Mouse (Mus musculus) midbrain, postnatal 0 days (tissue): ENCODE measurements around the gene Col8a2. TPM values are rescaled to one million over a fixed set of nuclear protein-coding genes. Genes with fewer than 3 reads are reported as not detected.

Source experiments
- ATAC-seq: fragments of 200-750 bp; cut with Nextera tagmentation; 2 replicates; pipeline ENCODE4 v1.8.0; 2017; ENCODE audit warnings: moderate number of reproducible peaks, mild to moderate bottlenecking, moderate TSS enrichment, moderate library complexity; ENCODE audit not compliant: low FRiP score
- DNase-seq: peaks from one replicate; pipeline ENCODE4 v3.0.0-alpha.2; 2015; ENCODE audit warnings: low spot score
- H3K27ac ChIP-seq: fragments of 300-500 bp; sonication (generic); 2 replicates; pipeline ENCODE4 v1.5.1; 2014; ENCODE audit warnings: low read depth, mild to moderate bottlenecking, low read length, mixed read lengths
- H3K27me3 ChIP-seq: fragments of 300-500 bp; sonication (generic); 2 replicates; pipeline ENCODE4 v1.6.1; 2014; ENCODE audit warnings: low read length, control low read depth, mixed read lengths; ENCODE audit not compliant: insufficient read depth
- H3K36me3 ChIP-seq: fragments of 300-500 bp; sonication (generic); 2 replicates; pipeline ENCODE4 v1.6.1; 2014; ENCODE audit warnings: low read length, control low read depth, mixed read lengths; ENCODE audit not compliant: insufficient read depth
- H3K4me1 ChIP-seq: fragments of 300-500 bp; sonication (generic); 2 replicates; pipeline ENCODE4 v1.6.1; 2014; ENCODE audit warnings: mild to moderate bottlenecking, control low read depth, antibody characterized with exemption, low read length, mixed read lengths; ENCODE audit not compliant: insufficient read depth
- H3K4me2 ChIP-seq: fragments of 300-500 bp; sonication (generic); 2 replicates; pipeline ENCODE4 v1.6.1; 2014; ENCODE audit warnings: low read depth, mild to moderate bottlenecking, low read length, mixed read lengths; ENCODE audit not compliant: poor library complexity, severe bottlenecking
- H3K4me3 ChIP-seq: fragments of 300-500 bp; sonication (generic); 2 replicates; pipeline ENCODE4 v1.5.1; 2014; ENCODE audit warnings: low read depth, mild to moderate bottlenecking, low read length, moderate library complexity
- H3K9ac ChIP-seq: fragments of 300-500 bp; sonication (generic); replicated peaks from 2 replicates; pipeline ENCODE4 v1.6.1; 2014; ENCODE audit warnings: mild to moderate bottlenecking, low read length, moderate library complexity, mixed read lengths; ENCODE audit not compliant: poor library complexity, severe bottlenecking
- H3K9me3 ChIP-seq: fragments of 300-500 bp; sonication (generic); 2 replicates; pipeline ENCODE4 v1.6.1; 2016; ENCODE audit warnings: low read length, control low read depth
- CTCF ChIP-seq: IDR thresholded peaks from 2 replicates; pipeline ENCODE4 v1.5.1; 2016; ENCODE audit warnings: antibody characterized with exemption, mild to moderate bottlenecking
- WGBS: fragments of 180-500 bp; shearing (Covaris S2); extraction: QIAGEN DNeasy Blood & Tissue Kit; methylation state at CpG from one replicate; pipeline ENCODE4 v1.1.7; 2014; 5-methylcytosine and 5-hydroxymethylcytosine counted together
- polyA plus RNA-seq: library from polyadenylated mRNA; unstranded; fragments of >200 nt; fragmentation: Nextera tagmentation; extraction: Ambion mirVana; gene quantifications from 2 replicates; pipeline ENCODE4 v1.2.1, GENCODE M21; 2015
- total RNA-seq: library from RNA; depleted of rRNA; stranded (reverse); fragments of >200 nt; gene quantifications from 2 replicates; pipeline ENCODE4 v1.2.3, GENCODE M21; 2014

The Col8a2 gene
- total and polyA plus RNA-seq, 2 experiments from 2014 or later = 1.3 to 11.0 TPM

GRCm38 (mm10) chr4:126322646-126323045 is 36.1 kb downstream of the Col8a2 start:
- Histone ChIP-seq H3K4me2 (no peak overlapping the region), H3K9ac (no peak overlapping the region), H3K27me3 (no peaks in the 10 kb centered on the region), H3K4me1 (peaks cover 8% of the 10 kb centered on the region; the same call in 1 of the 2 replicates), H3K9me3 (no peaks in the 10 kb centered on the region), H3K27ac (no peak overlapping the region), H3K4me3 (no peak overlapping the region), H3K36me3 (peaks cover 12% of the 10 kb centered on the region)
- DNase-seq (no peak), ATAC-seq (no peak)
- 97% methylated on average over 13 of the region's 13 CpGs for WGBS
- no peak for TF ChIP-seq CTCF

GRCm38 (mm10) chr4:126324861-126325260 is 38.3 kb downstream of the Col8a2 start:
- no peak overlapping the region for H3K27ac ChIP-seq
- WGBS = 29% methylated on average over 13 of the region's 13 CpGs

GRCm38 (mm10) chr4:126325281-126325861 is 38.8 kb downstream of the Col8a2 start, which contains the start of gene Tekt2:
TSS of gene Tekt2 (minus strand) at chr4:126325688.
- WGBS = 12% methylated on average over 23 of the region's 23 CpGs
- Histone ChIP-seq H3K4me1 (peaks cover 6% of the 10 kb centered on the region; the same call in 1 of the 2 replicates), H3K9ac (no peak within 1 kb of the TSS), H3K9me3 (no peaks in the 10 kb centered on the region), H3K36me3 (no peaks in the 10 kb centered on the region), H3K27me3 (no peaks in the 10 kb centered on the region), H3K4me3 (no peak within 1 kb of the TSS), H3K4me2 (peak within 1 kb of the TSS; percentile 24), H3K27ac (no peak within 1 kb of the TSS)
- DNase-seq = peak; percentile 15
- no peak for TF ChIP-seq CTCF
- ATAC-seq = no peak

More at GRCm38 (mm10) chr4:126324861-126325260, 38.3 kb downstream of the Col8a2 start:
- Histone ChIP-seq H3K9ac (no peak overlapping the region), H3K4me3 (no peak overlapping the region), H3K36me3 (no peaks in the 10 kb centered on the region), H3K27me3 (no peaks in the 10 kb centered on the region), H3K4me2 (peak overlapping the region; percentile 24), H3K9me3 (no peaks in the 10 kb centered on the region), H3K4me1 (peaks cover 8% of the 10 kb centered on the region; the same call in 1 of the 2 replicates)
- no peak for TF ChIP-seq CTCF
- DNase-seq (peak; percentile 19), ATAC-seq (no peak)

- no peak overlapping the region for H3K4me3 ChIP-seq
- no peaks in the 10 kb centered on the region for H3K27me3 ChIP-seq
- no peak for ATAC-seq
- no peaks in the 10 kb centered on the region for H3K4me1 ChIP-seq
- H3K36me3 ChIP-seq = no peaks in the 10 kb centered on the region
- no peaks in the 10 kb centered on the region for H3K9me3 ChIP-seq
- WGBS = 29% methylated on average over 6 of the region's 6 CpGs
- no peak for DNase-seq
- H3K27ac ChIP-seq = no peak overlapping the region
- no peak overlapping the region for H3K4me2 ChIP-seq
- TF ChIP-seq CTCF = peak; percentile 15; the same call in 1 of the 2 replicates
- H3K9ac ChIP-seq = no peak overlapping the region
Measured at GRCm38 (mm10) chr4:126326036-126326435, 39.4 kb downstream of the Col8a2 start.

GRCm38 (mm10) chr4:126330295-126330694 is 43.7 kb downstream of the Col8a2 start:
- no peak overlapping the region for H3K27ac ChIP-seq
- no peak for TF ChIP-seq CTCF
- no peaks in the 10 kb centered on the region for H3K27me3 ChIP-seq
- H3K9ac ChIP-seq = no peak overlapping the region
- H3K4me3 ChIP-seq = no peak overlapping the region
- ATAC-seq (no peak), DNase-seq (no peak)
- H3K36me3 ChIP-seq = peaks cover 4% of the 10 kb centered on the region
- 93% methylated on average over 4 of the region's 4 CpGs for WGBS
- H3K4me1 ChIP-seq = no peaks in the 10 kb centered on the region
- no peak overlapping the region for H3K4me2 ChIP-seq
- H3K9me3 ChIP-seq = no peaks in the 10 kb centered on the region

- H3K4me1 ChIP-seq = no peaks in the 10 kb centered on the region
- TF ChIP-seq CTCF = no peak
- ATAC-seq (no peak), DNase-seq (no peak)
- no peak overlapping the region for H3K4me2 ChIP-seq
- no peak overlapping the region for H3K27ac ChIP-seq
- no peak overlapping the region for H3K9ac ChIP-seq
- H3K36me3 ChIP-seq = peaks cover 4% of the 10 kb centered on the region
- H3K9me3 ChIP-seq = no peaks in the 10 kb centered on the region
- no peaks in the 10 kb centered on the region for H3K27me3 ChIP-seq
- WGBS = 87% methylated on average over 1 of the region's 1 CpGs
- H3K4me3 ChIP-seq = no peak overlapping the region
Measured at GRCm38 (mm10) chr4:126331751-126332150, 45.2 kb downstream of the Col8a2 start.
